Mouse (Mus musculus) MEL (cell line): Measurements from ENCODE around the gene Phykpl.

Source experiments
- CHD1 ChIP-seq: IDR thresholded peaks from 2 replicates; pipeline ENCODE4 v1.6.1; 2012; ENCODE audit warnings: low read depth, mild to moderate bottlenecking, inconsistent platforms, low read length, improper control_type of control experiment
- CHD2 ChIP-seq: IDR thresholded peaks from 2 replicates; pipeline ENCODE4 v1.6.1; 2011; ENCODE audit warnings: low read length, improper control_type of control experiment
- EP300 ChIP-seq, 2 experiments: IDR thresholded peaks; 2 replicates each; pipeline ENCODE4 v1.6.1; 2011; ENCODE audit warnings: improper control_type of control experiment in 2 of 2, low read length in 2 of 2, low read depth in 1 of 2, mild to moderate bottlenecking in 1 of 2
- POLR2A ChIP-seq, 2 experiments: IDR thresholded peaks; 2 replicates each; pipeline ENCODE4 v1.6.1; 2011 to 2012; ENCODE audit warnings: low read length in 2 of 2, mild to moderate bottlenecking in 2 of 2, control low read depth in 1 of 2, improper control_type of control experiment in 1 of 2, low read depth in 1 of 2, moderate library complexity in 1 of 2; ENCODE audit not compliant: control insufficient read depth in 1 of 2, insufficient read depth in 1 of 2, poor library complexity in 1 of 2

GRCm38 (mm10) chr11:51594715-51595350 lies 10.3 kb downstream of the Phykpl start:
- no peak for TF ChIP-seq CHD2
- TF ChIP-seq EP300 (IDR thresholded peaks at IDR 0.05; ENCODE audit: low read depth in 1 of 2, low read length in 2 of 2): no peak
- peak in 1 of 2 experiments; percentile 51; a peak in 2 of 4 replicates for TF ChIP-seq POLR2A (IDR thresholded peaks at IDR 0.05; ENCODE audit: control insufficient read depth in 1 of 2, insufficient read depth in 1 of 2, low read depth in 1 of 2, low read length in 2 of 2, poor library complexity in 1 of 2)
- TF ChIP-seq CHD1: no peak
